Mouse (Mus musculus): ENCODE results near the gene Pld2.
"Not testable (repeated sequence)": the region's sequence is repeated elsewhere in the genome, so short reads cannot be mapped to it uniquely, and the experiment has no call there.

Pld2 gene

DNA sequence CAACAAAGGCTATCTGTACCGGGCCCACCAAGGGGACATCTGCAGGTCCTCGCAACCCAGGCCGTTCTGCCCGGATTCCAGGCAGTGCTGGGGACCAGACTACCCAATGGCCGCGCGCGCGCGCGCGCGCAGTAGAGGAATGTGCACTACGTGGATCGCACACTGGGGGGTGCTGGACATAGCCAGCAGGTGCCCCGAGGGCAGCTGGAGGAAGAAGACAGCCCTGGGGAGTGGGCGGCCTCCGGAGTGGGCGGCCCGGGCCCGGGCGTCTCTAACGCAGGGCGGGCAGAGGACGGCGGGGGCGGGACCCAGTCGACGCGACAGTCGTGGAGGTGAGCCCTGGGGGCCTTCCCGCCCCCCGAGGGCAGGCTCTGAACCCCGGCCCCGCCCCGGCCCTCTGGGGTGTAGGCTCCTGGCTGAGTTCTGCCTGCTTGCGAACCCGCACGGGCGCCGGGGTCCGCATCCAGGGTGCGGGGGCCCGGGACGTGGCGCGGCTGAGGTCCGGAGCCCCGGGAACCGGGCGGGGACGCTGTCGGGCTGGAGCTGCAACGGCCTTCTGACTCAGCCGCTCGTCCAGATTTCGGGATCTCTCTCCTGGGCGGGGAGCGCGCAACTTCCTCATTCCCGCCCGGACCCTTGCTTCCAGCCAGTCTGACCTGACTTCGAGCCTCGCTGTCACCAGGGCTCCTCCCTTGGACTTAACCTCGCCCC lies at the start of gene Pld2:
Gene Pld2, plus strand, starts transcription at position 188 of the 711 bp plus-strand sequence.
- DNase-seq (ENCODE audit: low spot score) = peak; percentile 57

DNA sequence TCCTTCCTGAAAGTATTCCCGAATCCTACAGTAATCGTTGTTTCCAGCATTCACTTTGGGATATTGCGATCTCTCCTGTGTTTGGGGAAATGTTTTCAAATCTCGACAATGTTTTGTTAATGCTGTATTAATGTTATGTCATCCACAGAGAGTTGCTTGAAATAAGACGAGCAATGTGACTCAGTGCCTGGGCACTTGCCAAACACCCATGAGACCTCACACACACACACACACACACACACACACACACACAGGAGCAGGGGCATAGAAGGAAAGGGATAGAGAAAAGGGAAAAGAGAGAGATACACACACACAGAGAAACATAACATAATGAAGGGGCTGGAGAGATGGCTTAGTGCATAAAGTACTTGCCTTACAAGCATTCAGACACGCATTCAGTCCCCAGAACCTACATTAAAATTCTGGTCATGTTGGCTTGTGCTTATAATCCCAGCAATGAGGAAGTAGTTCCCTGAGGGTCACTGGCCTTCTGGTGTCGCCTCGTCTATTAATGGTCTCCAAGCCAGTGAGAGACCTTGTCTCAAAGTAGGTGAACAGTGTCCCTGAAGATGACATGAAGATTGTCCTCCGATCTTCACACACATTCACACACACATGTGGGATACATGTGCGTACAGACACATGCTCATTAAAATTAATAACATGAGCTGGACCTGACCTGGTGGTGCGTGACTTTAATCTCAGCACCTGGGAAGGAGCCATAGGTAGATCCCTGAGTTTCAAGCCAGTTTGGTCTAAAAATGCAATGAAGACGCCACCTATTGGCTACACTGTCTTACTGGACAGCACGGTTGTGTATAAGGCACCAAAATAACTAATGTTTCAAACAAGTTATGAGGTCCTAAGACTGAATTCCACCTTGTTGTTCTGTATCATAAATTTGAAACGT lies 40.0 kb upstream of the Pld2 start:
- no peak for DNase-seq (ENCODE audit: low spot score)

DNA sequence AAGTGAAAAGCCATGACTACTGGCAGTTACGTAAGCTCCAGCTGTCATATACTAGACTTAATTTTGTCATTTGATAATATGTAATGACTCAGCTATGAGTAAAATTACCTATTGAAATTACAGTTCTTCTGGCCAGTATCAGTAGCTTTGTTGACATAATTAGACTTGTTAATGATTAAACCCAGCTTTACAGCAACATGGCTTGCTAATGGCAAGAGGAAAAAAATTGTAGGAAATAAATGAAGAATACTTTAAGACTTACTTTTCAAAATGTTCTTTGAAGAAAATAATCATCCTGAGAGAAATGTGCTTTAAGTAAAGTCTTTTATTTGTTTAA lies 39.4 kb upstream of the Pld2 start:
- no peak for DNase-seq (ENCODE audit: low spot score)

GRCm38 (mm10) chr11:70502018-70502417 lies 37.8 kb upstream of the Pld2 start:
- no peak for DNase-seq (ENCODE audit: low spot score)

GRCm38 (mm10) chr11:70504970-70505369 lies 34.9 kb upstream of the Pld2 start, which contains the start of gene Tm4sf5:
Gene Tm4sf5, plus strand, starts transcription at chr11:70505244.
- no peak for DNase-seq (ENCODE audit: low spot score)

- DNase-seq (ENCODE audit: low spot score) = peak; percentile 62
Observed at GRCm38 (mm10) chr11:70506385-70506784, 33.5 kb upstream of the Pld2 start.

GRCm38 (mm10) chr11:70506962-70507515 lies 32.8 kb upstream of the Pld2 start:
- DNase-seq (ENCODE audit: low spot score) = no peak

DNA sequence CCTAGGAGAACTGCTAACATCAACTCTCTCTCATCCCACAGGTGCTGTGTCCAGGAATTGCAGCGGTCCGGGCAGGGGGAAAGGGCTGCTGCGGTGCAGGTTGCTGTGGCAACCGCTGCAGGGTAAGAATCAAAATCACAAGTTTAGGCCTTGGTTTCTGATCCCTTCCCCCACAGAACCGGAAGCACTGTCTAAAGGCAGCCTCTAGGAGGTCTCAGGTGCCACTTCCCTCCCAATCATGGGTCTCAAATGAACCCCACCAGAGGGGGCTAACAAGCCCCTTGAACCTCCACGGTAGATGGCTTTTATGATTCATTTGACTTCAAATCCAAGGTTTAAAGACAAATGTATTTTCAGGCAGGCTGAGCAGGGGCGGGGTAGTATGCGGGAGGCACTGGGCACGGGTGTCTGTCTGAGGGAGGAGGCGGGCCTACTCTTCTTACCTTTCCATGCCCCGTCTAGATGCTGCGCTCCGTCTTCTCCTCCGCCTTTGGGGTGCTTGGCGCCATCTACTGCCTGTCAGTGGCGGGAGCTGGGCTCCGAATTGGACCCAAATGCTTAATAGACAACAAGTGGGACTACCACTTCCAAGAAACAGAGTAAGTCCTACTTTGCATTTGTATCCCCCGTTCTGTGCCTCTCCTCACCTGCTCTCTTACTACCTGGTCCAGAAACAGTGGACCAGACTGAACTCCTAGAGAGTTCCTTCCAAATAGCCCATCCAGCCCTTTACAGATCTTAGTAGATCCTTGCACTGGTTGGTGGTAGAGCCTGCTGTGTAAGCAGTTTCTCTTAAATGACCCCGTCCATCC lies 29.9 kb upstream of the Pld2 start:
- no peak for DNase-seq (ENCODE audit: low spot score)

DNA sequence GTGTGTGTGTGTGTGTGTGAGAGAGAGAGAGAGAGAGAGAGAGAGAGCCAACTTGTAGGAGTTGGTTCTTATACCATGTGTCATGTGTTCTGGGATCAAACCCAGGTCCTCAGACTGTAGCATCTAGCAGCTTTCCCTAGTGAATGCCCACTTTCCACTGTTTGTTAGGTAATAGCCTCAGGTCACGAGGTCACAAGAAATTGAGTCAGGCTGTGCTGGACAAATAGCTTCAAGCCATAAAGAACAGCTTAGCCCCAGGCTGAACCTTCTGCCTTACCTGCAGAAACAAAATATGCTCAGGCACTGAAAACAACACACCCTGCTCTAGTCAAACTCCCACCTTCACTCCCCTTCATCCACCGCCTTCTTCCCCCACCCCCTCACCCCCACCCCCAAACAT lies 28.6 kb upstream of the Pld2 start:
- no peak for DNase-seq (ENCODE audit: low spot score)

DNA sequence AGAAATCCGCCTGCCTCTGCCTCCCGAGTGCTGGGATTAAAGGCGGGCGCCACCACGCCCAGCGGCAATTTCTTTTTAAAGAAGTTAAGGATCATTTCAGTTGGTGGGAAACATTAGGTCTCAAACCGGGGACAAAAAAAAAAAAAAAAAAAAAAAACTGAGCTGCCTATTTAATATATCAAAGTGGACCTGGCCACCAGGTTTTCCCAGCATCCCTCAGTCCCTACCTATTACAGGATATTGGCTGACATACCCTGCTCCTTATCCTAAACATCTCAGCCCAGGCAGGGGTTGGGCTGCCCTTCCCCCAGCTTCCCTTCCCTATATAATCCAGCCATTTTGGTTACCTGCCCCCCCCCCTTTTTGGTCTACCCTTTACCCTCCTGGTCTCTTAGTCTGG lies 28.0 kb upstream of the Pld2 start:
- no peak for DNase-seq (ENCODE audit: low spot score)

DNA sequence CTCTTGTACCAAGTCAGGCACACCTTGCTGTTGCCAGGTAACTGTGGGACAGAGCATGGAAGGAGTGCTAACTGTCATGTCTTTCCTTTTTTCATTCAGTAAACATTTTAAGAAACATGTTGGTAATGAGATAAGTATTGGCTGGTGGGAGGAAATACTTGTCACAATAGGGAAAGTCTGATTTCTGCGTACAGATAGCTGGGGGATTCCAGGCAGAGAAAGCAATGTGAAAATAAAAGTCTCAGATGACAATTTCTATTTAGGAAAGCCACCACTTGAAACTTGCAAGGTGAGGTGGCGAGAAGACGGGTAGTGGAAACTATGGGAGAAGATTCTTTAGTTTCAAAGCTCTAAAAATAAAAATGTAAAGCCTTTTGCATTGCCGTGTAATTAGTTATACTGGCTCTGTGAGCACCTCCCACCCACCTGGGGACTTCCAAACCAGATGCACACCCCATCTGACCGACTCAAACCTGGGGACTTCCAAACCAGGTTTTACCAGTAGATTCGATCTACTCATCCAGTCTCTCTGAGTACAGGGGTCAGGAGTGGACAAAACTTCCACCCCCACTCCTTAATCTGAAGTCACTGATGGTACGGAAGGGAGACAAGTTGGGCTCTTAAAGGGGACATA lies 27.0 kb upstream of the Pld2 start:
- no peak for DNase-seq (ENCODE audit: low spot score)

DNA sequence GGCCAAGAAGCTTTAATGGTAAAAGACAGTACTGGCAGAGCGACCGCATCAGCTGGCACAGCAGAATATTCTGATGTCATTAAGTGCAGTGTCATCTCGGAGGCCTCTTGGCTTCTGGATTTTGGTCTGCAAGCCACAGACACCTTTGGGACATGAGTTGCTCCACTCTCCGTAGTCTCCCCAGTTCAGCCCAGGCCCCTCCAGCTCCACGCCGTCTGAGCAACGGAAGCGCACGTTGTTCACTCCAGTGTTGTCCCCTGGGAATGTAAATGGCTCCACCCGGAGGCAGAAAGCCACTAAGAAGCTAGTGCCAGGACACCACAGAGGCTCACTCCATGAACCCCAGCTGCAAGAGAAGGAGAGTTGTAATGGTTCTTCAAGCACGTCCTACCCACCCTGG lies 26.3 kb upstream of the Pld2 start:
- no peak for DNase-seq (ENCODE audit: low spot score)

GRCm38 (mm10) chr11:70514288-70514687 lies 25.6 kb upstream of the Pld2 start, which contains the start of gene Vmo1:
Gene Vmo1, minus strand, starts transcription at chr11:70514616.
- DNase-seq (ENCODE audit: low spot score) = no peak

DNA sequence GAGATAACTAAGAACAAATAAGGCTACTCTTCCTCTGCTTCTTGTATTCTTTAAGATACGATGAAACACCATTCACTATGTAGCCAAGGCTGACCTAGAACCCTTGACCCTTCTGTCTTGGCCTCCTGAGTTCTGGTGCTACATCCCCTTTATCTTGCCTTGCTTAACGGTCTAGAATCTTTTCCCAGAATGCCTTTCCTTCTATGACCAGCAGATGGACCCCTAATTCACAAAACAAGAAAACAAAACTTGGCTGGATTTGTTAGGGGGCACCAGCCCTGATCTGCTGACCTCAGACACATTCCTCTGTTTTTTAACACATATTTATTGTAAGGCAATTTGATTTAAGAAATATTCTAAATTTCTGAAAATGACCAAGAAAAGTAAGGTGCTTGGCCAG lies 23.5 kb upstream of the Pld2 start:
- DNase-seq (ENCODE audit: low spot score) = peak; percentile 59

DNA sequence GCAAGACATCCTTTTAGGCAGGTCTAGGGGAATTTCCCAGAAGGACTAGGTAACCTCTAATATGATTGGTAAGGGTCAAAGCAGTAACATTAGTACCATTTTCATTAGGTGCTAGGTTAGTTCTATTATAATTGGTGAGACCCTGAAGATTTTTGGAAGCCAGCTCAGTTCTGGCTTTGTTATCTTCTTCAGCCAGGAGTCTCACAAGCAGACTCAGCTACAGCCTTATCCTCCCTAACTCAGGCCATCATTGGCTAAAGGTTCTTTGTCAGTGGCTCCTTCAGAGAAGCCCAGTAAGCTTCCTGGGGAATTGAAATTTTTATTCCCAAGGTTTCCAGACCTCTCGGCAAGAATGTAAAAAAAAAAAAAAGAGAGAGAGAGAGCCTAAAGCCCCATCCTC lies 21.4 kb upstream of the Pld2 start:
- DNase-seq (ENCODE audit: low spot score) = no peak

DNA sequence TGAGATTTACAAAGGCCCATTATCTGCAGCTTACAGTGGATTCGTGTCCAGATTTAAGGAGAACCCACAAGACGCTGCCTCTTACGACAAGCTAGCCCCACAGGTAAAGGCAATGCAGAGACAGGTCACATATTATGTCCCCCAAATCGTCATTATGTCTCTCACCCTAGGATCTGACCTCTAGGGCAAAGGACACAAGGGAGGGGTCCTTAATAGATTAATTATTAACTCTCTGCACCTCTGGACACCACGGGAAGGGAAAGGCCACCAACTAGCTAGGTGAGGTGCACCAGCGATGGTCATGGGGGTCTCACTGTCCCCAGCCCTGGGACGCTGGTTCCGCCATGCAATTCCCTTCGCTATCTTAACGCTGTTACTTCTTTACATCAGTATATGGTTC lies 20.9 kb upstream of the Pld2 start, which contains the start of gene Gltpd2:
Gene Gltpd2, plus strand, starts transcription at position 274 of the 400 bp plus-strand sequence.
- DNase-seq (ENCODE audit: low spot score) = no peak

GRCm38 (mm10) chr11:70520178-70520769 lies 19.6 kb upstream of the Pld2 start:
- no peak for DNase-seq (ENCODE audit: low spot score)

DNA sequence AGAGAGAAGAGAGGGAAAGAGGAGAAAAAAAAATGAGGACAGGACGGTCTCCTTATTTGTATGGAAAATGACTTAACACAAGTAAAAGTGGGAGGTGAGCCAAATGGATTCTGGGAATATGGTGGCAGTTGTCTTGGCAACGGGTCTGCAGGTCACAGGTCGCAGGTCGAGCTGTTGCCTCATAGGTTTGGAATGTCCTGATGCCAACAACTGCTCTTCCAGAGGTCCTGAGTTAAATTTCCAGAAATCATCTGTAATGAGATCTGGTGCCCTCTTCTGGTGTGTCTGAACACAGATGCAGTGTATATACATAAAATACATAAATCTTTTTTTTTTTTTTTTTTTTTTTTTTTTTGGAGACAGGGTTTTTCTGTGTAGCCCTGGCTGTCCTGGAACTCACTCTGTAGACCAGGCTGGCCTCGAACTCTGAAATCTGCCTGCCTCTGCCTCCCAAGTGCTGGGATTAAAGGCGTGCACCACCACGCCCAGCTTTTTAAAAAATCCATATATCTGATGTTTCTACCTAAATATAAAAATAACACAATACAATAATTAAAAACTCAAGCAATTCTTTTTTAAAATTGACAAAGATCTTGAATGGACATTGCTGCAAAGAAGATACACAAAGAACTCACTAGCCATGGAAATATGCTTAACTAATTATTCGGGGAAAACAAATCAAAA lies 16.4 kb upstream of the Pld2 start:
- DNase-seq (ENCODE audit: low spot score) = not testable (repeated sequence)

GRCm38 (mm10) chr11:70524782-70525181 lies 15.1 kb upstream of the Pld2 start:
- no peak for DNase-seq (ENCODE audit: low spot score)

DNA sequence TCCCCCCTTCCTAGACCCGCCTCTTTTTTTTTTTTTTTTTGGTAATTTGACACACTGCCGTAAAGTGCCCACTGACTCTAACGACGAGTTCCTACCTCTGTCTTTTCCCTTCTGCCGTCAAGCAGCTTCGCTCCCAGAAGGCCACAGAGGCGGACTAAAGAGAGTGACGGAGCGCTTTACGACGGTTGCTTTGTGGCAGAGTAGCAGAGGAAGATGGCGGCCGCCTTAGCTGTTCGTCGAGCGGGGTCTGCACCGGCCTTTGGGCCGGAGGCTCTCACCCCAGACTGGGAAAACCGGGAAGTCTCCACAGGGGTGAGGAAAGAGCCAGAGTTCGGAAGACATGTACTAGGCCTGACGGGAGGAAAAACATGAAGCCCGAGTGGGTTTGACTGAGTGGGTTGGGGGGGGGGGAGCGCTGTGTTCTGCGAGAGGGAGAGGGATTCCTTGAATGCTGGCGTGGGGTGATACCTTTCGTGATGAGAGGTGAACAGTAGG lies 14.6 kb upstream of the Pld2 start, which contains the start of gene Psmb6:
Gene Psmb6, plus strand, starts transcription at position 184 of the 495 bp plus-strand sequence.
- peak; percentile 95 for DNase-seq (ENCODE audit: low spot score)
